Comparison of ENCODE assay signal across 8 mouse cellular contexts in genomic region chr2:30700471-30700870, GRCm38 (mm10).
DNase-seq lines count a peak whose midpoint lies in the region; ATAC-seq lines count a peak whose summit lies in the region.

No protein-coding gene starts in this region.

- H3K4me2 ChIP-seq in kidney, embryonic 14.5 days (replicated peaks; ENCODE audit: low read depth, low read length), result no peak overlapping the region
- H3K4me2 ChIP-seq in embryonic facial prominence, embryonic 13.5 days, result 0 out of 2 replicates have a peak overlapping the region, but pooled peaks have one; percentile 34
- H3K4me2 ChIP-seq in hindbrain, embryonic 16.5 days (ENCODE audit: low read length), result no peak overlapping the region
- no peak overlapping the region for H3K4me2 ChIP-seq in midbrain, embryonic 16.5 days (ENCODE audit: low read length)

- H3K9ac ChIP-seq in kidney, embryonic 14.5 days (ENCODE audit: low read depth, low read length), result no peak overlapping the region
- H3K9ac ChIP-seq in embryonic facial prominence, embryonic 13.5 days, result no peak overlapping the region
- H3K9ac ChIP-seq in hindbrain, embryonic 16.5 days (ENCODE audit: low read depth, low read length), result peak overlapping the region; percentile 1; the same call in 1 of the 2 replicates
- no peak overlapping the region for H3K9ac ChIP-seq in midbrain, embryonic 16.5 days (ENCODE audit: low read depth, low read length)

- H3K36me3 ChIP-seq in kidney, embryonic 14.5 days (ENCODE audit: control insufficient read depth, insufficient read depth, low read length), result no peaks in the 10 kb centered on the region
- H3K36me3 ChIP-seq in embryonic facial prominence, embryonic 13.5 days, result no peaks in the 10 kb centered on the region
- H3K36me3 ChIP-seq in hindbrain, embryonic 16.5 days (ENCODE audit: control insufficient read depth, insufficient read depth, low read length), result no peaks in the 10 kb centered on the region
- H3K36me3 ChIP-seq in midbrain, embryonic 16.5 days (ENCODE audit: control insufficient read depth, insufficient read depth, low read length), result no peaks in the 10 kb centered on the region

- ATAC-seq in kidney, embryonic 14.5 days (ENCODE audit: low FRiP score, low TSS enrichment), result no peak
- no peak for ATAC-seq in embryonic facial prominence, embryonic 13.5 days (ENCODE audit: insufficient number of reproducible peaks, insufficient read depth, low FRiP score, low TSS enrichment, low read depth)
- no peak for ATAC-seq in hindbrain, embryonic 16.5 days
- no peak for ATAC-seq in midbrain, embryonic 16.5 days

- no peak overlapping the region for H3K4me3 ChIP-seq in kidney, embryonic 14.5 days (ENCODE audit: low read length)
- no peak overlapping the region for H3K4me3 ChIP-seq in embryonic facial prominence, embryonic 13.5 days
- H3K4me3 ChIP-seq in hindbrain, embryonic 16.5 days (ENCODE audit: low read length), result no peak overlapping the region
- H3K4me3 ChIP-seq in midbrain, embryonic 16.5 days (ENCODE audit: low read depth, low read length), result no peak overlapping the region

- no peaks in the 10 kb centered on the region for H3K27me3 ChIP-seq in kidney, embryonic 14.5 days (ENCODE audit: control insufficient read depth, insufficient read depth, low read length)
- H3K27me3 ChIP-seq in embryonic facial prominence, embryonic 13.5 days, result no peaks in the 10 kb centered on the region
- no peaks in the 10 kb centered on the region for H3K27me3 ChIP-seq in hindbrain, embryonic 16.5 days (replicated peaks; ENCODE audit: control insufficient read depth, insufficient read depth, low read length)
- H3K27me3 ChIP-seq in midbrain, embryonic 16.5 days (ENCODE audit: control insufficient read depth, insufficient read depth, low read depth, low read length), result no peaks in the 10 kb centered on the region

- peak overlapping the region; percentile 60; the same call in 1 of the 2 replicates for H3K27ac ChIP-seq in kidney, embryonic 14.5 days (ENCODE audit: low read depth, low read length)
- peak overlapping the region; percentile 66; the same call in 1 of the 2 replicates for H3K27ac ChIP-seq in embryonic facial prominence, embryonic 13.5 days
- peak overlapping the region; percentile 60; the same call in 1 of the 2 replicates for H3K27ac ChIP-seq in hindbrain, embryonic 16.5 days (ENCODE audit: low read depth, low read length)
- H3K27ac ChIP-seq in midbrain, embryonic 16.5 days (ENCODE audit: low read length), result peak overlapping the region; percentile 67; the same call in 1 of the 2 replicates

- peaks cover 16% of the 10 kb centered on the region; the same call in 1 of the 2 replicates for H3K4me1 ChIP-seq in kidney, embryonic 14.5 days (ENCODE audit: control insufficient read depth, insufficient read depth, low read length)
- peaks cover 24% of the 10 kb centered on the region for H3K4me1 ChIP-seq in embryonic facial prominence, embryonic 13.5 days
- H3K4me1 ChIP-seq in hindbrain, embryonic 16.5 days (ENCODE audit: control insufficient read depth, insufficient read depth, low read depth, low read length), result peaks cover 20% of the 10 kb centered on the region
- H3K4me1 ChIP-seq in midbrain, embryonic 16.5 days (ENCODE audit: control insufficient read depth, insufficient read depth, low read length), result peaks cover 29% of the 10 kb centered on the region

- WGBS in kidney, embryonic 14.5 days, result 93% methylated on average over 1 of the region's 1 CpGs
- WGBS in embryonic facial prominence, embryonic 13.5 days, result 93% methylated on average over 1 of the region's 1 CpGs
- WGBS in hindbrain, embryonic 16.5 days, result 90% methylated on average over 1 of the region's 1 CpGs
- 100% methylated on average over 1 of the region's 1 CpGs for WGBS in midbrain, embryonic 16.5 days

- peaks cover 3% of the 10 kb centered on the region for H3K9me3 ChIP-seq in kidney, embryonic 14.5 days (ENCODE audit: control insufficient read depth, low read length)
- H3K9me3 ChIP-seq in embryonic facial prominence, embryonic 13.5 days, result peaks cover 4% of the 10 kb centered on the region
- H3K9me3 ChIP-seq in hindbrain, embryonic 16.5 days (ENCODE audit: control insufficient read depth, low read length), result 0 out of 2 replicates have a peak, but pooled peaks cover 2% of the 10 kb centered on the region
- no peaks in the 10 kb centered on the region for H3K9me3 ChIP-seq in midbrain, embryonic 16.5 days (replicated peaks; ENCODE audit: control insufficient read depth, low read length, poor library complexity, severe bottlenecking)

- no peak for DNase-seq in kidney, adult 18-20 months
- DNase-seq in gastrocnemius, adult 8-10 months (ENCODE audit: low spot score in 2 of 2), result no peak
- DNase-seq in kidney, postnatal 10 days, result no peak
- DNase-seq in adipocyte (ENCODE audit: low spot score), result no peak
